Mouse (Mus musculus) heart, adult 18-20 months (tissue): ENCODE results near the gene Wdr70. TPM values are rescaled to one million over a fixed set of nuclear protein-coding genes. Genes with fewer than 3 reads are reported as not detected.

ENCODE experiments used
- DNase-seq, 2 experiments: peaks; one replicate each; pipeline ENCODE4 v3.0.0; 2021 to 2022; ENCODE audit warnings: mixed read lengths in 1 of 2
- microRNA-seq, 2 experiments: library from miRNA; unstranded; fragments of <30 nt; microRNA quantifications; one replicate each; pipeline ENCODE4 v1.2.0; 2022
- total RNA-seq, 2 experiments: library from RNA; stranded (reverse); gene quantifications; 2 replicates each; pipeline ENCODE4 v1.2.3; 2021

Gene Wdr70
- total RNA-seq, 2 experiments from 2014 or later = 20.5 to 21.6 TPM

DNA sequence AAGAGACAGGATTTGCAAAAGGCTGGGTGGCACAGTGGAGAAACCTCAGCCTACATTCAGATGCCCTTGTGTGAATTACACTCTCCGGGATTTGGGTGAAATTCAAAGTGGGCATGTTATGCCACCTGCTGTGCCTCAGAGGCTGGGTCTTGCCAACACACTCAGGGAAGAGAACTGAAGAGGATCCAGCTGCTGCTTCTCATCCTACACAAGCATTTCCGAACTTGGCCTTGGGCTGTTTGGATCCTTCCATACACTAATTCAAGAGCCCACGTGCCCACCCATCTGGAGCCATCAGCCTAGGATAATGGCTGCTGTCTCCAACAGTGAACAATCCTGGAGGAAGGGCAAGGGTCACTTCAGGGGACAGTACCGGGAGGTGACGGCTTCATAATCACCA is 235.7 kb downstream of the Wdr70 start:
- no peak for DNase-seq

DNA sequence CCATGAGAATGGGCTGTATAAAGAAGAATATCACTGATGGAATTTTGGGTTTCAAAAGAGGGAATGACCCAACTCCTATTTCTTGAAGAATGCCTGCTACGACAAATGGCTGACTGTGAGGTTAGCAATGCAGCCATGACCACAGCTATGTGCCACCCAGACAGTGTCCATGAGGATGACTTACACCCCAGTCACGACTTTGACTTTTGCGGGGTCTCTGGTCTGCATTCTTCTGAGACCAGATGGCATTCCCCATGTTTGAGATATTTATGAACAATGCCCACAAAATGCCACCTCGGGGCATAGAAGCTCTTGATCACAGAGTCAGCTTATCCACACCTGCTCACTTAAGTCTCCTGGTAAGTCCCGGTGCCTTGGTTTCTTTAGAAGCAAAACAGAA is 236.1 kb downstream of the Wdr70 start:
- no peak for DNase-seq

DNA sequence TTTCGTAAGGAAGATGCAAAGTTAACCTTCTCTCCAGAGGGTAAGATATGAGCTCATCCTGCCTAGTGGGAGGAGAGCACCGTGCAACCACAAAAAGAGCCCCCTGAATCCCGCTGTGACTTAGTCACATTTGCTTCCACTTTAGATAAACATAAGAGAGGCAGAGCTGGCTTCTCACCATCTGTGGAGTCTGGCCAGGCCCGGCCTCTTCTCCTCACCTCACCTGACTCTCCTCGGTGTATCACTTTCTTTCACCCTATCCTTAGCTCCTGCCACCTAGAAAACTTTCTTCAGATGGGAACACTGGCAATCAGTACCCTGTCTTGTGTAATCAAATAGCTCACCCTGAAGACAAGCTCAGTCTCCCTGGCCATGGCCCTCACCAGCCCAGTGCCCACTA is 240.2 kb downstream of the Wdr70 start:
- DNase-seq = no peak

DNA sequence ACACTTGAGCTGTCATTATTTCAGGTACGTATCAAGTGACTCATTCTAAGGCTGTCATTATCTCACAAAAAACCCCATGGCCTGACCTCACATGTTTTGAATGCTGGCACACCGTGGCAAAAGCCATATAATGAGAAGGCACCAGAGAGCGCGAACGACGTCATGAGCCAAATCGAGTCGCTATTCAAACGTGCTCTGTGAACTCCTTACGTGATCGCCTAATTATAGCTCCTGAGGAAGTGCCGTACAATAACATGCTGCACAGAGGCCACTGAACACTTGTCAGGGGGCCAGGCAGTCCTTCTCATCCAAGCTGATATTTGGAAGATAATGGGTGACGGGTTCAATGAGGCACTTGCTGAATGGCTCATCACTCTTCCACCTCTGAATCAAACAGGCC is 241.6 kb downstream of the Wdr70 start:
- DNase-seq = peak; percentile 66 to 71

DNA sequence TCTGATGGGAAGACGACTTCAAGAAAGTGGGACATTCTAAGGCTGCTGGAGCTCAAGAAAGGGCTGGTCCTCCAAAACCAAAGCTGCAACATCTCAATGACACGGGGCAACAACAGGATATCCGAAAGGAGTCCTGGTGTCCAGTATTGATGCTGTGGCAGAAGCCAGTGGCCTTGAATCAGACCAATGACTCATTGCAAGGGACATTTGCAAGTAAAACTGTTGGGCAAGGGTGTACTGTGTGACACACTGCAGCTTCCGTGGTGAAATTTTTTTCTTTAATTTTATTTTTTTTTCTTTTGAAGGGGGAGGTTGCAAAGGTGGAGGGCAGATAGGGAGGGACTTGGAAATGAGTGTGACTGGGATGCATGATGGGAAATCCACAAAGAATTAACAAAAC is 256.6 kb downstream of the Wdr70 start:
- DNase-seq = no peak

DNA sequence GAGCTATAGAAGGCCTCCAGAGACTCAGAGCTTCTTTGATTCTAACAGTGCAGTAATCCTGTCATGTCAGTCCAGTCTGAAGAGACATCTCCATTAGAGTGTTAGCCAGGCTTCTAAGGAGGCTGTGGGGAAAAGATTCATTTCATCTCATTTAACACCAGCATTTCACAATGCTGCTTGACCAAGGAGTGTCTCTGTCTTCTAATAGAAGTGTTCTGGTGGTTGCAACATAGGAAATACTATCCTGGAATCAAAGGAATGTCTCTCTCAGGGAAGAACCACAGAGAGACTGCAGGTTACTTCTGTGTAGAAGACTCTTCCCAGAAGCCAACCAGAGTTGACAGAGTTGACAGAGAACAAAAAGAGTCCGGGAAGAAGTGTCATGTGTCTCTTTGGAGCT is 257.3 kb downstream of the Wdr70 start:
- DNase-seq = no peak

DNA sequence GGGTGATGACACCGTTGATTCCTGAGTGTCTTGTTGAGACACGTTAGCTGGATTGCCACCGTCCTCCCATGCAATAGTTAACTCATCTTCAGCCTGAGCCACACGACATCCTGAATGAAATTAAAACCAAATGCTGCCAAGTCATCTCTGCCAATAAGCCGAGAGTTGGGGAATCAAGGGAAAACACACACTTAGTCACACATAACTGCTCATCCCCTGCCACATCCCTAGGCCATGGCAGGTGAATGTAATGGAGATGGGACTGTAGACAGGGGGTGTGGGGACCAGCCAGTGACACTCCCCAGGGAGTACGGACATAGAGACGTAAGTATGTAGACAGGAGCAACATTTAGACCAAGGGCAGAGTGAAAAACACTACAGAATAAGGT is 260.1 kb downstream of the Wdr70 start:
- DNase-seq = no peak

DNA sequence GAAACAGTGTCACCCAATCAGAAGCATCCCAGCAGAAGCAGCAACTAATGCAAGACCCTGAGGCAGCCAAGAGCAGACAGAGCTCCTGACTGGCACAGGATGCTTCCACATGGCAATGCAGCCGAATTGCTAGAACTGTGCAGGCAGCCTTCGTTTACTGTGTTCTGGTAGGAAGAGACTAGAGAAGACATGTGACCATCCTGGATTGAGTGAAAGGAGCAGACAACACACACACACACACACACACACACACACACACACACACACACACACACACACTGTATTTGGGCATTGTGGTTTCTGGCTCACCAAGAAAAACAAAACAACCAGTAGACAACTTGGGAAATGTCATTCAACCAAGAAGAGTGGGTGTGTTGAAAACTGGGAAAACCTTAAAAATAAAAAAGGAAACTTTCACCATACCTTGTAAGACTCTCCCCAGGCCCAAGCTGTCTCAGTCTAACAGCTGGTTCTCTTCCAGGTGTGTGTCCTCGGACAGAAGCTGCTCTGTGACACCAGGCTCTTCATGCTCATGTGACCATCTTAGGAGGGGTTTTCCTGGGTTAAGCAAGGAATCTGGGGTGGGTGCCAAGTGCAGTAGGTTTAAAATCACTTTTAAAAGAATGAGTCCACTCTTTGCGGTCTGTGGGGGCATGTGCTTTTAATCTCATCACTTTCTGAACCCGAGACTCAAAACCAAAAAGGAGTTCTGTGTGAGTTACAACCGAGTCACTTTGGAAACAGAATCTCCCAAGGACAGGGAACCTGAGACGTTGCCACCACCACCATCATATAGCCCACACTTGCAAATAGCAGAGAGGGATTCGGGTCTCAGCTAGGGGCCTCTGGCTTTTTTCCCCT is 260.7 kb downstream of the Wdr70 start:
- DNase-seq = no peak

DNA sequence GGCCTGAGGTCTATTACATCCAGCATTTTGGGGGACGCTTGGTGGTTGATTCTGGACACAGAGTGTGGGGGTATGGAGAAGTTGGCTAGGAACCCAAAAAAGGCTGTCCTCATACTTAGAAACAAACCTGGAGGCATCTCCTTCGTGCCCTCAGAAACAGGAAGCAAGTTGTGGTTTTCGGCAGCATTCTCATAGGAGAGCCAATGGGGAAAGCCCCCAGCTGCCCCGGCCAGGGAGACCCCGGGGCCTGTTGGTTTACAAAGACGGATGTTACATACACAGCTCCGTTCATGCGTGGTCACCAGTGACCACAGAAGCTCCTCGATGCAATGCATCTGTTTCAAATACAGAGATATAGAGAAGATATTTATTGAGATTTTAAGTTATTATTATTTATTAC is 263.6 kb downstream of the Wdr70 start:
- DNase-seq = no peak

DNA sequence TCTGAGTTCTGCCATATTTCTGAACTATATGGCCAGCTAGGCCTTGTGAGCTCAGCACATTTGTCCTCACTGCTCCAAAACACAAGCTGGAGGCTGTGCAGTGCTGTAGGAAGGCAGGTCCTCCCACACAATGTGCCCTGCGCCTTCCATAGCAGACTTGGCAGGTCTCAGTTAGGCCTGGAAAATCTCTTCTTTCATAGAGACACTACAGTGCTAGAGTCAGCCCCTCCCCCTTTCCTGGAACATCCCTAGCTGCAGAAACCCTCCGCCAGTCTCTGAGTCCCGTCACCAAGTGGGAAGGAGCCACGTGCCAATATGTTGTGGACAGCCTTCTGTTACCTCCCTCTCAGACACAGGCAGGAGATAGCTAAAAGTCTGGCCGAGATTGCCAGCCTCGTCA is 273.5 kb downstream of the Wdr70 start:
- no peak for DNase-seq

DNA sequence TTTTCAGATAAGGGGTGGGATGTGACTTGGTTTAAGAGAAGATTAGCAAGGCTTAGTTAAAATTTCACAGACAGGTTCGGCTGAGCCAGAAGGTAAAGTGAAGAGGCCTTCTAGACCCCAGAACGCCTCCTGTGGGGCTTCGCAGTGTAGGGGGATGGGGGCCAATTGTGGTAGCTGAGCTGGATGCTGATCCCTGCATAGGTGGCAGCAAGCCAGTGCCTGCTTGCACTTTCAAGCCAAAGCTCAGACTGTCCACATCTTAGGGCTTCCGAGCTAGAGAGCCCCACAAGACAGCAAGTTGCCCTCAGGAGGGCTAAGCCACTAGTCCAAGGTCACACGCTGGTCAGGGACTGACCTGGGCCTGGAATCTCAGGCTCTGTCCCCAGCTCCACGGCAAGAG is 275.1 kb downstream of the Wdr70 start:
- DNase-seq = no peak

Small RNAs within 50 kb of the gene (microRNA-seq; reads per million reads assigned to microRNA genes)
- gene Gm27529 = 0 reads per million in 2 experiments

Other genes with a start within 250 kb of the Wdr70 start
- gene Nup155, start 10.1 kb upstream of the Wdr70 start, total RNA-seq = 1 to 10 TPM; 9.1 to 9.6 TPM
- gene Cplane1, start 69.9 kb upstream of the Wdr70 start, total RNA-seq = 1 to 10 TPM; 3.5 to 4.7 TPM